Mouse (Mus musculus): ENCODE measurements around the gene Afdn. TPM values are rescaled to one million over a fixed set of nuclear protein-coding genes. Genes with fewer than 3 reads are reported as not detected.
A peak's percentile ranks its signal among the peaks of the same experiment; 100 is the strongest.

Afdn gene
- polyA plus RNA-seq, 1 experiment from 2014 or later: 40.4 TPM

GRCm38 (mm10) chr17:13856429-13857090 lies 96.2 kb downstream of the Afdn start:
- Histone ChIP-seq H3K9ac (ENCODE audit: low read length) (no peak overlapping the region), H3K27ac (ENCODE audit: low read length) (no peak overlapping the region), H3K4me3 (ENCODE audit: low read length) (no peak overlapping the region), H3K9me3 (replicated peaks; ENCODE audit: control insufficient read depth, low read length) (no peaks in the 10 kb centered on the region), H3K27me3 (ENCODE audit: control insufficient read depth, insufficient read depth, low read length) (no peaks in the 10 kb centered on the region), H3K4me2 (ENCODE audit: low read depth, low read length) (no peak overlapping the region), H3K36me3 (ENCODE audit: control insufficient read depth, insufficient read depth) (peaks cover 48% of the 10 kb centered on the region), H3K4me1 (ENCODE audit: control insufficient read depth, insufficient read depth, low read length) (no peaks in the 10 kb centered on the region)
- no peak for ATAC-seq (replicated peaks; ENCODE audit: extremely low read depth, insufficient read depth, low FRiP score)
- 82% methylated on average over 5 of the region's 5 CpGs for WGBS

GRCm38 (mm10) chr17:13865340-13865739 lies 105.0 kb downstream of the Afdn start:
- ATAC-seq (replicated peaks; ENCODE audit: extremely low read depth, insufficient read depth, low FRiP score): no peak
- no peaks in the 10 kb centered on the region for H3K9me3 ChIP-seq (replicated peaks; ENCODE audit: control insufficient read depth, low read length)
- WGBS: 81% methylated on average over 5 of the region's 5 CpGs
- H3K4me1 ChIP-seq (ENCODE audit: control insufficient read depth, insufficient read depth, low read length): no peaks in the 10 kb centered on the region
- H3K27me3 ChIP-seq (ENCODE audit: control insufficient read depth, insufficient read depth, low read length): no peaks in the 10 kb centered on the region
- H3K9ac ChIP-seq (ENCODE audit: low read length): no peak overlapping the region
- peaks cover 20% of the 10 kb centered on the region for H3K36me3 ChIP-seq (ENCODE audit: control insufficient read depth, insufficient read depth)
- H3K4me2 ChIP-seq (ENCODE audit: low read depth, low read length): no peak overlapping the region
- H3K4me3 ChIP-seq (ENCODE audit: low read length): no peak overlapping the region
- no peak overlapping the region for H3K27ac ChIP-seq (ENCODE audit: low read length)

- Histone ChIP-seq H3K27me3 (ENCODE audit: control insufficient read depth, insufficient read depth, low read length) (no peaks in the 10 kb centered on the region), H3K9me3 (replicated peaks; ENCODE audit: control insufficient read depth, low read length) (no peaks in the 10 kb centered on the region), H3K36me3 (ENCODE audit: control insufficient read depth, insufficient read depth) (peaks cover 9% of the 10 kb centered on the region), H3K4me2 (ENCODE audit: low read depth, low read length) (no peak overlapping the region), H3K4me3 (ENCODE audit: low read length) (no peak overlapping the region), H3K9ac (ENCODE audit: low read length) (no peak overlapping the region), H3K4me1 (ENCODE audit: control insufficient read depth, insufficient read depth, low read length) (no peaks in the 10 kb centered on the region), H3K27ac (ENCODE audit: low read length) (no peak overlapping the region)
- no peak for ATAC-seq (replicated peaks; ENCODE audit: extremely low read depth, insufficient read depth, low FRiP score)
- WGBS: 77% methylated on average over 3 of the region's 3 CpGs
These were observed 106.6 kb downstream of the Afdn start for GRCm38 (mm10) chr17:13866951-13867351.

- H3K36me3 ChIP-seq (ENCODE audit: control insufficient read depth, insufficient read depth): peaks cover 8% of the 10 kb centered on the region
- H3K9ac ChIP-seq (ENCODE audit: low read length): no peak overlapping the region
- H3K4me1 ChIP-seq (ENCODE audit: control insufficient read depth, insufficient read depth, low read length): no peaks in the 10 kb centered on the region
- H3K9me3 ChIP-seq (replicated peaks; ENCODE audit: control insufficient read depth, low read length): no peaks in the 10 kb centered on the region
- no peaks in the 10 kb centered on the region for H3K27me3 ChIP-seq (ENCODE audit: control insufficient read depth, insufficient read depth, low read length)
- no peak for ATAC-seq (replicated peaks; ENCODE audit: extremely low read depth, insufficient read depth, low FRiP score)
- no peak overlapping the region for H3K27ac ChIP-seq (ENCODE audit: low read length)
- no peak overlapping the region for H3K4me3 ChIP-seq (ENCODE audit: low read length)
- WGBS: 50% methylated on average over 6 of the region's 6 CpGs
- no peak overlapping the region for H3K4me2 ChIP-seq (ENCODE audit: low read depth, low read length)
These were observed 107.1 kb downstream of the Afdn start for GRCm38 (mm10) chr17:13867475-13867874.

GRCm38 (mm10) chr17:13870236-13870635 lies 109.9 kb downstream of the Afdn start:
- Histone ChIP-seq H3K9me3 (replicated peaks; ENCODE audit: control insufficient read depth, low read length) (no peaks in the 10 kb centered on the region), H3K4me2 (ENCODE audit: low read depth, low read length) (no peak overlapping the region), H3K27me3 (ENCODE audit: control insufficient read depth, insufficient read depth, low read length) (no peaks in the 10 kb centered on the region), H3K4me3 (ENCODE audit: low read length) (no peak overlapping the region), H3K27ac (ENCODE audit: low read length) (no peak overlapping the region), H3K9ac (ENCODE audit: low read length) (no peak overlapping the region), H3K4me1 (ENCODE audit: control insufficient read depth, insufficient read depth, low read length) (no peaks in the 10 kb centered on the region), H3K36me3 (ENCODE audit: control insufficient read depth, insufficient read depth) (0 out of 2 replicates have a peak, but pooled peaks cover 2% of the 10 kb centered on the region)
- no peak for ATAC-seq (replicated peaks; ENCODE audit: extremely low read depth, insufficient read depth, low FRiP score)
- WGBS: 94% methylated on average over 1 of the region's 1 CpGs

- ATAC-seq (replicated peaks; ENCODE audit: extremely low read depth, insufficient read depth, low FRiP score): peak; percentile 52
- H3K36me3 ChIP-seq (ENCODE audit: control insufficient read depth, insufficient read depth): peaks cover 5% of the 10 kb centered on the region; the same call in 1 of the 2 replicates
These were observed 113.9 kb downstream of the Afdn start for GRCm38 (mm10) chr17:13874245-13874644.

GRCm38 (mm10) chr17:13877460-13877859 lies 117.1 kb downstream of the Afdn start:
- H3K9ac ChIP-seq (ENCODE audit: low read length): no peak overlapping the region
- no peaks in the 10 kb centered on the region for H3K9me3 ChIP-seq (replicated peaks; ENCODE audit: control insufficient read depth, low read length)
- no peaks in the 10 kb centered on the region for H3K27me3 ChIP-seq (ENCODE audit: control insufficient read depth, insufficient read depth, low read length)
- ATAC-seq (replicated peaks; ENCODE audit: extremely low read depth, insufficient read depth, low FRiP score): no peak
- no peak overlapping the region for H3K4me3 ChIP-seq (ENCODE audit: low read length)
- H3K4me2 ChIP-seq (ENCODE audit: low read depth, low read length): no peak overlapping the region
- peaks cover 14% of the 10 kb centered on the region for H3K36me3 ChIP-seq (ENCODE audit: control insufficient read depth, insufficient read depth)
- no peak overlapping the region for H3K27ac ChIP-seq (ENCODE audit: low read length)
- no peaks in the 10 kb centered on the region for H3K4me1 ChIP-seq (ENCODE audit: control insufficient read depth, insufficient read depth, low read length)

More at GRCm38 (mm10) chr17:13874245-13874644, 113.9 kb downstream of the Afdn start:
- Histone ChIP-seq H3K9me3 (replicated peaks; ENCODE audit: control insufficient read depth, low read length) (no peaks in the 10 kb centered on the region), H3K27ac (ENCODE audit: low read length) (no peak overlapping the region), H3K4me2 (ENCODE audit: low read depth, low read length) (no peak overlapping the region), H3K27me3 (ENCODE audit: control insufficient read depth, insufficient read depth, low read length) (no peaks in the 10 kb centered on the region), H3K4me3 (ENCODE audit: low read length) (no peak overlapping the region), H3K9ac (ENCODE audit: low read length) (no peak overlapping the region), H3K4me1 (ENCODE audit: control insufficient read depth, insufficient read depth, low read length) (no peaks in the 10 kb centered on the region)
- 74% methylated on average over 1 of the region's 1 CpGs for WGBS

- 37% methylated on average over 1 of the region's 1 CpGs for WGBS
- H3K27me3 ChIP-seq (ENCODE audit: control insufficient read depth, insufficient read depth, low read length): no peaks in the 10 kb centered on the region
- peaks cover 17% of the 10 kb centered on the region for H3K36me3 ChIP-seq (ENCODE audit: control insufficient read depth, insufficient read depth)
- H3K9ac ChIP-seq (ENCODE audit: low read length): no peak overlapping the region
- no peaks in the 10 kb centered on the region for H3K4me1 ChIP-seq (ENCODE audit: control insufficient read depth, insufficient read depth, low read length)
- no peak overlapping the region for H3K4me2 ChIP-seq (ENCODE audit: low read depth, low read length)
- H3K27ac ChIP-seq (ENCODE audit: low read length): no peak overlapping the region
- no peak overlapping the region for H3K4me3 ChIP-seq (ENCODE audit: low read length)
- no peak for ATAC-seq (replicated peaks; ENCODE audit: extremely low read depth, insufficient read depth, low FRiP score)
- H3K9me3 ChIP-seq (replicated peaks; ENCODE audit: control insufficient read depth, low read length): no peaks in the 10 kb centered on the region
These were observed 119.4 kb downstream of the Afdn start for GRCm38 (mm10) chr17:13879731-13880130.

GRCm38 (mm10) chr17:13883540-13883939 lies 123.2 kb downstream of the Afdn start:
- Histone ChIP-seq H3K27me3 (ENCODE audit: control insufficient read depth, insufficient read depth, low read length) (no peaks in the 10 kb centered on the region), H3K9me3 (replicated peaks; ENCODE audit: control insufficient read depth, low read length) (no peaks in the 10 kb centered on the region), H3K4me3 (ENCODE audit: low read length) (no peak overlapping the region), H3K27ac (ENCODE audit: low read length) (no peak overlapping the region), H3K9ac (ENCODE audit: low read length) (no peak overlapping the region), H3K4me2 (ENCODE audit: low read depth, low read length) (no peak overlapping the region), H3K36me3 (ENCODE audit: control insufficient read depth, insufficient read depth) (peaks cover 32% of the 10 kb centered on the region), H3K4me1 (ENCODE audit: control insufficient read depth, insufficient read depth, low read length) (no peaks in the 10 kb centered on the region)
- 63% methylated on average over 5 of the region's 5 CpGs for WGBS
- no peak for ATAC-seq (replicated peaks; ENCODE audit: extremely low read depth, insufficient read depth, low FRiP score)
